Mouse (Mus musculus): ENCODE data around the gene Prss2. TPM values are rescaled to one million over a fixed set of nuclear protein-coding genes. Genes with fewer than 3 reads are reported as not detected.

Gene Prss2
- polyA plus RNA-seq, 1 experiment from 2014 or later = not detected

Other genes with a start within 250 kb of the Prss2 start
- not detected in 2 replicates for gene Try4, start 219.5 kb upstream of the Prss2 start, polyA plus RNA-seq (2014; fragmentation: Nextera tagmentation; extraction: Ambion mirVana)
- gene Try5, start 204.9 kb upstream of the Prss2 start, polyA plus RNA-seq (2014; fragmentation: Nextera tagmentation; extraction: Ambion mirVana) = not detected in 2 replicates
- not detected in 2 replicates for gene Try10, start 167.7 kb upstream of the Prss2 start, polyA plus RNA-seq (2014; fragmentation: Nextera tagmentation; extraction: Ambion mirVana)
- not detected in 2 replicates for gene Prss3, start 144.1 kb upstream of the Prss2 start, polyA plus RNA-seq (2014; fragmentation: Nextera tagmentation; extraction: Ambion mirVana)
- not detected in 2 replicates for gene Gm5771, start 129.4 kb upstream of the Prss2 start, polyA plus RNA-seq (2014; fragmentation: Nextera tagmentation; extraction: Ambion mirVana)
- gene Gm10334, start 75.6 kb upstream of the Prss2 start, polyA plus RNA-seq (2014; fragmentation: Nextera tagmentation; extraction: Ambion mirVana) = not detected in 2 replicates
- gene Prss1, start 62.9 kb upstream of the Prss2 start, polyA plus RNA-seq (2014; fragmentation: Nextera tagmentation; extraction: Ambion mirVana) = not detected in 2 replicates
- 13.8 and 15.4 TPM in 2 replicates for gene Ephb6, start 83.7 kb downstream of the Prss2 start, polyA plus RNA-seq (2014; fragmentation: Nextera tagmentation; extraction: Ambion mirVana)
- gene Trpv6, start 114.6 kb downstream of the Prss2 start, polyA plus RNA-seq (2014; fragmentation: Nextera tagmentation; extraction: Ambion mirVana) = 0.67 and 0.69 TPM in 2 replicates
- not detected in 2 replicates for gene Trpv5, start 159.0 kb downstream of the Prss2 start, polyA plus RNA-seq (2014; fragmentation: Nextera tagmentation; extraction: Ambion mirVana)
- gene Llcfc1, start 162.6 kb downstream of the Prss2 start, polyA plus RNA-seq (2014; fragmentation: Nextera tagmentation; extraction: Ambion mirVana) = not detected in 2 replicates
- gene Kel, start 182.6 kb downstream of the Prss2 start, polyA plus RNA-seq (2014; fragmentation: Nextera tagmentation; extraction: Ambion mirVana) = 0.85 and 2.5 TPM in 2 replicates